Mouse (Mus musculus): ENCODE measurements around the gene Eif4e3.

The Eif4e3 gene

DNA sequence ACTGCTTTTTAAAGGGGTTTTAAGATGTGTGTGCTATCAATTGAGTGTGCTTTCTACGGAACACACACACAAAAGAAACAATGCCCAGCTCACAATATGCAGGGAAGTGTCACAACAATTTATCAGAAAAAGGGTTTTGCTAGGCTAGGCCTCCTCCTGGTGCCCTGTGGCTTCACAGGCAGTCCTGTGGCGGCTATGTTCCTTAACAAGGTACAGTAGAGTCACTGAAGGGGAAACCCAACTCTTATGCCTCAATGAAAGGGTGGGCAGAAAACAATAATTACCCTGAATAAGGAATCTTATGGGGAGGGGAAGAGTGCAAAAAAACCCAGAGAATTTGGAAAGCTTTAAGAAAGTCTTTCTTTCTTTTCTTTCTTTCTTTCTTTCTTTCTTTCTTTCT is 40.2 kb downstream of the Eif4e3 start:
- in situ Hi-C loops (cut with MboI, MseI) = loop anchor here in 1 of 2 experiments (25.0 kb wide), 1 partner anchor 264 kb away; no protein-coding TSS in a partner anchor

DNA sequence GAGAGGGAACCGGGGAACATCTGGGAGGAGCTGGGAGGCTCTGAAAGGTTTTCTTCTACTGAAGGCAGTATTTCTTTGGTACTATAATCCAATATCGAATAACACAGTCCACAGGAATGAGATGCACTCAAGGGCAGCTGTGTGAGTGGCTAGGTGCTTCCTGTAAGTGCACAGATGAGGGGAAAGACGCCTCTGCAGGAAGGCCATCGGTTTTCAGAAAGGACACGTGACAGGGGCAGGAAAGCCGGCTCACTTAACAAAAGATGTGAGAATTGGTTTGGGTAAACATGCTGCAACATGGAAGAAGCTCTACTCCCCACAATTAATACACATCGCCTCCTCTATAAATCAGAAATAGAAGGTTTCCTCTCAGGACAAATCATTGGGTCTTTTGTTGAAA is 40.8 kb downstream of the Eif4e3 start:
- in situ Hi-C loops (cut with MboI, MseI) = loop anchor here in 1 of 2 experiments (25.0 kb wide), 1 partner anchor 264 kb away; no protein-coding TSS in a partner anchor

- in situ Hi-C loops (cut with MboI, MseI) = loop anchor here in 1 of 2 experiments (25.0 kb wide), 1 partner anchor 263 kb away; no protein-coding TSS in a partner anchor
Measured at GRCm38 (mm10) chr6:99625306-99625705, 41.3 kb downstream of the Eif4e3 start.

DNA sequence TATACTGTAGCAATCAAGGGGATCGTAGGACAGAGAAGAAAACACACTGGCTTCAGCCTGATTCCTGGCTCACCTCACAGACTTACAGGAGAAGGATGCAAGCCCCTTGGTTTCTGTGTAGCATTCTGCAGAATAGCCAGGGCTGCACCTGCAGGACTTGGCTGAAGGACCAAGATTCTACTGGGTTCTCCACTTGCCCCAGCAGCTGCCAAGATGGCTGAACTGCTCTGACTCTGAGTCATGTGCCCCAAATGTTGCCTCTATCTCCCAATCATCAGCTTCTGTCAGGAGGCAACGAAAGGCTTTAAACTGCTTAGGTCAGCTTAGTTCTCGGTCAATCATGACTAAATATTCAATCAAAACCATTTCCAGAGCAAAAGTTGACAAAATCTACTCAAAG is 42.0 kb downstream of the Eif4e3 start:
- in situ Hi-C loops (cut with MboI, MseI) = no loop called here

DNA sequence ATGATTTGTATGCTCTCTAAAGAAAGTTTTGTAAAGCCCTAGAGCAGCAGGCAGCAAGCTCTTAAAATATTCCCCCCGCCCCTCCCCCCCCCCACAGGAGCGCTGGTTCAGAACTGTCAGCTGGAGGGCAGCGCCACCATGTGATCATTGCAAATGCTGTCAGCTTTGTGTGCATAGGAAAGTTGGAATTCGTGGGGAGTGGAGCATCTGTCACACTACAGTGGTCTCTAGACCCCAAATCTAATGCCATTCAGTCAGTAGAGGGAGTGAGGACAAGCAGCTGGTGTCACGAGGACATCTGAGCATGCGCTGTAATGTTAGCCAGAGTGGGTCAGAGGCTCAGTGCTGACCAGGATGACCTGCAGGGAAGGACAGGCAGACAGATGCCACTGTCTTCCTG is 42.9 kb downstream of the Eif4e3 start:
- in situ Hi-C loops (cut with MboI, MseI) = no loop called here

DNA sequence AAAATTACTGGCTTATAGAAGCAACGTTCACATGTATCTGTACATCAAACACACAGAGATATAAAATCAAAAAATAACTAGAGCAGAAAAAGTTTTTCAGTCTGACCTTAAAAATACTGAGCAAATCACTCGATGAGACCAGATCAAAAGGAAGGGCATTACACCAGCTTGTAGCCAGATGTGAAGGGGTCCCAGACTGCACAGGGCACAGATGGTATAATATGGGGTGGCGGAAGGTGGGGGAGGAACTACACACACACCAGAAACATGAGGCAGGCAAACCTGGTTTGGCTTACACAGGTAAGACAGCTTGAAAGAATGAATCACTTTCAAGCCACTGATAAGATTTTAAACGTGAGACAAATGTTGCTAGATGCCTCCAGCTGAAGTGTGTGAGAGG is 45.4 kb downstream of the Eif4e3 start:
- in situ Hi-C loops (cut with MboI, MseI) = no loop called here

DNA sequence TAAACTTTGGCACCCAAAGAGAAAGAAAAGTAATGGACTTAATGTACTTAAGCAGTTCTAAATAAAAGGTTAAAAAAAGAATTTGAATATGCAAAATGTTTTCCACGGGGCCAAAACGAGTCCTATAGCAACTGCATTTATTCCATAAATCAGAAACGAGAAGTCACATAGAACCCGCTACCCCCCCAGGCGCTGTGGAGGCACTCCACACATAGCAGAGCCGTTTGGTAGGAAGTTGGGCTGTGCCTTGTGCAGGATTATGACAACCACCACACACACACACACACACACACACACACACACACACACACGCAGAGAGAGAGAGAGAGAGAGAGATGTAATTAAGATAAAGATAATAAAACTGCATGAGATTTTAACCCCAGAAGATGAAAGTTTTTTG is 46.1 kb downstream of the Eif4e3 start:
- in situ Hi-C loops (cut with MboI, MseI) = no loop called here

- in situ Hi-C loops (cut with MboI, MseI) = no loop called here
Measured at GRCm38 (mm10) chr6:99619964-99620363, 46.6 kb downstream of the Eif4e3 start.

- in situ Hi-C loops (cut with MboI, MseI) = no loop called here
Measured at GRCm38 (mm10) chr6:99619466-99619865, 47.1 kb downstream of the Eif4e3 start.

- in situ Hi-C loops (cut with MboI, MseI) = no loop called here
Measured at GRCm38 (mm10) chr6:99617867-99618266, 48.7 kb downstream of the Eif4e3 start.

DNA sequence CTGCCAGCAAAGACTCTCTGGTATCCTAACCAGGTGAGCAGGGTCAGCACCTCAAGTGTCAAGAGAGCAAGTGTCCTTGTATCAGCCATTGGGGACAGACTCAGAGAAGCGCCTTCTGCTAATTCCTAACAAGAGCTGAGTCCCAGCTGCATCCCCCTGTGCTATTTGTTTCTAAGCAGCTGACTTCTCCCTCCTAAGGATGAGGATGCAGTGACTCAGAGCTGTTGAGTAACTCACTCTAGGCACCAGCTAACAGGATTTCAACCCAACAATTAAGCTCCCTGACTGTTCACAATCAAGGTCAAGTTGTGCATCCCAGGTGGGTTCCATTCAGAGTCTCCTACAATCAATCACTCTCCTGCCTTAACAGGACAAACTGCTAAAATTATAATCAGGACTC is 49.2 kb downstream of the Eif4e3 start:
- in situ Hi-C loops (cut with MboI, MseI) = no loop called here

DNA sequence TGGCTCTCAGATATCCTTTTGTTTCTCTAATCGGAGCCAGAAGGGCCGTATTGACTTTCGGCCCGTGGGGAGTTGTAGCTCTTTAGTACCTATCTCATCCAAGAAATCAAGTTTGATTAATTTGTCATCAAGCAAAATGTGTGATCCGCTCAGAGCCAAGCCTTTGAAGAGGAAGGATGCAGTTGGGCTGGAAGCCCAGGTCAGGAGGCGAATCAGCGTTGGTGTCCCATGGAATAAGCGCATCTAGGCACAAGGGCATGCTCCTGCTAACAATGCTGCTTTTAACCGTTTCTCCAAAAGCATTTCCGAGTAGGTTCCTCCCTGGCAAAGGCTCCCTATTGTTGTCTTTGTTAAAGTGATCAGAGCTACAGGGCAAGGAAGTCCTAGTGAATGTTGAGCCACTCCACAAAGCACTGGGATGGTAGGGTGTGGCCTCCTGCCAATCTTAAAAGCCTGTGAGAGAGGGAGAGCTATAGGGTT is 51.3 kb downstream of the Eif4e3 start:
- in situ Hi-C loops (cut with MboI, MseI) = no loop called here

DNA sequence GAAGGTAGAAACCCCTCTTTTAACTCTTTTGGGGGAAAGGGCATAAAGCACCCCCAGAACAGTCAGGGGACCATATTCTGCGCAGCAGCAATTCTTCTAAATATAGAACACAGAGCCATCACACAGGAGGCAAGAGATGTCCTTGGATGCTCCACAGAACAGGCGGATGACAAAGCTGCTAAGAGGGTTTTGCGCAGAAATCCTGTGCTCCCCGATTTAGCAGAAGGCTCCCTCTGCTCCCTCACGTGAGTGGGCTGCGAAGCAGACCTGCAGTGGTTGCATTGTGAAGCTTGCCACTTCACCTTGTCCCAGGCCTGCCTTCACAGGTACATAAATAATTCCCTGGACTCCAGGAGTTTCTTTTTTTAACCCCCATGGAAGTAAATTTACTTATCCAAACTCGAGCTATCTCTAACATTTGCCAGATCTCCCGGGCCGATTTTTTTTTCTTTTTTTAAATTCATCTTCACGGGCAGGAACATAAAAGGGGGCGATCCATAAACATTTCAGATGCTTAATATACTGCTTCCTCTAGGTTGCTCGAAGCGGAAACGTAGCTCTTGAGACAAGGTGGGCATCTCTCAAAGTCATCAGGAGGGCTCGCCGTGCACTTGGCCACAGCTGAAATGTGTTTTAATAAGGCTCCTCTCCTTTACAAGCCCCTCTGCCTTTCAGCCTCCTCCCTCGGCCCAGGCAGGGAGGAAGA is 51.9 kb downstream of the Eif4e3 start:
- in situ Hi-C loops (cut with MboI, MseI) = no loop called here

DNA sequence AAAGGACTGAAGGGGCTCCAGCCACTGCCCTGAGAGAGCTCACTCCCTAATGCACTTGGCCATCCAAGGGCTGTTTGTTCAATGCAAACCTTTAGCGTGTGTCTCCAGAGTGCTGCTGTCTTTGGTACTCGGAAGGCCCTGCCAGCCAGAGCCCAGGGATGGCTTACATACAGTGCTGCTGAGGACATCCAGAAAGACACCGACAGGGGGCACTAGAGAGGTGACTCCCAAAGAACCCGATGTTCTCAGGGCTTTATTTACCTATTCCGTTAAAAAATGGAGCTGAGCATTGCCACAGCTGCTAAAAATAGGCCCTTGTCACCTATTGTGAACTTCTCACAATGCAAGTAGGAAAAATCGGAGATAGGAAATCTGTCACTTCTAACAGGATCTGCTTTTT is 54.7 kb downstream of the Eif4e3 start:
- in situ Hi-C loops (cut with MboI, MseI) = no loop called here

GRCm38 (mm10) chr6:99610454-99611427 is 55.8 kb downstream of the Eif4e3 start:
- in situ Hi-C loops (cut with MboI, MseI) = no loop called here

GRCm38 (mm10) chr6:99606079-99606478 is 60.5 kb downstream of the Eif4e3 start:
- in situ Hi-C loops (cut with MboI, MseI) = no loop called here

DNA sequence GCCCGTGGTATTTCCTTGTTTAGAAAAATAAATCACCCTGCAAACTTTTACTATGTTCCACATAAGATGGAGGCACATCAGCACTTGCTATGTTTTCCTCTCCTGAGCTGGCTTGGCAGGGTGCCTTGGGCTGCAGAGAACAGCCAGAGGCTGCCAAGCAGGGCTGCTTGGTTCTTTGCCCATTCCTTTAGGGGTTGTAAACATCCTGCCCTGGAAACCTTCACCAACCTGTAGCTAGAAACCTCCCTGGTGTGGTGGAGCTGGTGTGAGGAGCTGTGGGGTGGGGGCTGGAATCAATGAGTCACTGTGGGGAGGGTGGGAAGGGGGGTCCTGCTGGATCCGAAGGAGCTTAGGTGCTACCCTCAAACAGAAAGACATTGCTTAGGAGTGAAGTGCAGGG is 61.8 kb downstream of the Eif4e3 start:
- in situ Hi-C loops (cut with MboI, MseI) = loop anchor here in 1 of 2 experiments (5.0 kb wide), 1 partner anchor 1072 kb away; no protein-coding TSS in a partner anchor

GRCm38 (mm10) chr6:99602434-99602833 is 64.1 kb downstream of the Eif4e3 start:
- in situ Hi-C loops (cut with MboI, MseI) = loop anchor here in 1 of 2 experiments (5.0 kb wide), 1 partner anchor 1070 kb away; no protein-coding TSS in a partner anchor

DNA sequence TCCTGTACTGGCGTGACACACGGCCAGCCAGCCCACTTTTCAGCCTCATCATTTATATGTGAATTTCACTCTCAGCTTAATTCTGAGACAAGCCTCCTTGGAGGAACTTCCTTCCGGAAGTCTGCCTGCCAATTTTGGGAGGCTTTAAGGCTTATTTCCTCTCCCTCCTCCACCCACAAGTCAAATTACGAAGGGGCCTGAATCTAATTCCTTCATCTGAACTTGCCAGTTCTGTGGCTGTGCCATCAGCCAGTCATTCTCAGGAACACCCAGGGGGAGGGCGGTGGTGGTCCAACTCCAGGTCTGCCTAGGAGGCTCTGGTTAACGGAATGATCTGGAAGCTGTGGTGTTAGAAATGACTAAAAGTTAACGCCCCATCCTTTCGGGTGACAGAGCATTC is 65.7 kb downstream of the Eif4e3 start:
- in situ Hi-C loops (cut with MboI, MseI) = loop anchor here in 1 of 2 experiments (5.0 kb wide), 1 partner anchor 1069 kb away; no protein-coding TSS in a partner anchor

GRCm38 (mm10) chr6:99600168-99600793 is 66.3 kb downstream of the Eif4e3 start:
- in situ Hi-C loops (cut with MboI, MseI) = loop anchor here in 1 of 2 experiments (5.0 kb wide), 1 partner anchor 1068 kb away; no protein-coding TSS in a partner anchor

- in situ Hi-C loops (cut with MboI, MseI) = loop anchor here (5.0 to 25.0 kb wide), 3 partner anchors 1067 to 1487 kb away; no protein-coding TSS in a partner anchor
Measured at GRCm38 (mm10) chr6:99599651-99600050, 66.9 kb downstream of the Eif4e3 start.

Data from T-helper 17 cell (primary cell).